Comparison of ENCODE assay signal across 10 mouse cellular contexts in genomic region chr19:55091602-55092413, GRCm38 (mm10). TPM values are rescaled to one million over a fixed set of nuclear protein-coding genes. Genes with fewer than 3 reads are reported as not detected.
DNase-seq lines count a peak whose midpoint lies in the region; ATAC-seq and TF ChIP-seq lines count a peak whose summit lies in the region.
"Had no signal": no experiment of that assay in that cellular context is flagged by ENCODE, and none has a peak within 500 bp of the region (broad histone marks: within the 10 kb centered on the region; RNA-seq: fewer than 3 reads in every experiment).

No protein-coding gene starts in this region.

- no peaks in the 10 kb centered on the region for H3K27me3 ChIP-seq in hindbrain, postnatal 0 days (ENCODE audit: insufficient read depth, low read length)
- no peaks in the 10 kb centered on the region for H3K27me3 ChIP-seq in hindbrain, embryonic 12.5 days
- H3K27me3 ChIP-seq in intestine, embryonic 15.5 days (replicated peaks), result no peaks in the 10 kb centered on the region
- H3K27me3 ChIP-seq: midbrain, embryonic 13.5 days had no signal

- intact Hi-C loops in left cerebral cortex, postnatal 25 days (cut with DNase I), result loop anchor here (10.0 kb wide), 1 partner anchor 223 kb away; the partner anchor contains the start of genes Vti1a and Zdhhc6

- no peak for ATAC-seq in hindbrain, postnatal 0 days
- ATAC-seq in hindbrain, embryonic 12.5 days (ENCODE audit: low FRiP score), result no peak
- ATAC-seq in intestine, embryonic 15.5 days, result no peak
- ATAC-seq: midbrain, embryonic 13.5 days had no signal

- peaks cover 39% of the 10 kb centered on the region for H3K36me3 ChIP-seq in hindbrain, postnatal 0 days (ENCODE audit: insufficient read depth, low read length)
- peaks cover 66% of the 10 kb centered on the region for H3K36me3 ChIP-seq in hindbrain, embryonic 12.5 days
- peaks cover 23% of the 10 kb centered on the region for H3K36me3 ChIP-seq in intestine, embryonic 15.5 days

- no peak for TF ChIP-seq CTCF in hindbrain, postnatal 0 days (IDR thresholded peaks at IDR 0.05; ENCODE audit: low read depth)

- 65% methylated on average over 17 of the region's 17 CpGs for whole genome bisulfite sequencing in hindbrain, postnatal 0 days
- 91% methylated on average over 17 of the region's 17 CpGs for WGBS in hindbrain, embryonic 12.5 days
- WGBS in intestine, embryonic 15.5 days, result 69% methylated on average over 17 of the region's 17 CpGs

- no peak overlapping the region for H3K4me2 ChIP-seq in hindbrain, postnatal 0 days (ENCODE audit: low read depth, low read length)
- H3K4me2 ChIP-seq in hindbrain, embryonic 12.5 days (replicated peaks), result no peak overlapping the region
- H3K4me2 ChIP-seq in intestine, embryonic 15.5 days (replicated peaks), result no peak overlapping the region
- H3K4me2 ChIP-seq: midbrain, embryonic 13.5 days had no signal

- H3K9ac ChIP-seq in hindbrain, postnatal 0 days (replicated peaks; ENCODE audit: low read length), result no peak overlapping the region
- no peak overlapping the region for H3K9ac ChIP-seq in hindbrain, embryonic 12.5 days
- no peak overlapping the region for H3K9ac ChIP-seq in intestine, embryonic 15.5 days
- H3K9ac ChIP-seq: midbrain, embryonic 13.5 days had no signal

- DNase-seq in hindbrain, postnatal 0 days (ENCODE audit: low spot score), result peak; percentile 28
- peak; percentile 55 to 71 for DNase-seq in left cerebral cortex, postnatal 25 days (ENCODE audit: low spot score in 2 of 2)
- peak; percentile 34 for DNase-seq in lung, postnatal 25 days (ENCODE audit: low spot score)
- DNase-seq in adrenal gland, postnatal 10 days, result no peak
- DNase-seq in heart, adult 18-20 months, result no peak
- DNase-seq: cerebellum, adult 11 months had no signal

- no peaks in the 10 kb centered on the region for H3K9me3 ChIP-seq in hindbrain, postnatal 0 days (ENCODE audit: low read length)
- no peaks in the 10 kb centered on the region for H3K9me3 ChIP-seq in hindbrain, embryonic 12.5 days (replicated peaks)
- H3K9me3 ChIP-seq in intestine, embryonic 15.5 days, result no peaks in the 10 kb centered on the region
- H3K9me3 ChIP-seq: midbrain, embryonic 13.5 days had no signal

- H3K27ac ChIP-seq in hindbrain, postnatal 0 days, result no peak overlapping the region
- H3K27ac ChIP-seq in hindbrain, embryonic 12.5 days, result no peak overlapping the region
- peak overlapping the region; percentile 40 for H3K27ac ChIP-seq in brown adipose tissue, adult 24 weeks (replicated peaks; ENCODE audit: low read depth, low read length)
- no peak overlapping the region for H3K27ac ChIP-seq in intestine, embryonic 15.5 days
- H3K27ac ChIP-seq: midbrain, embryonic 13.5 days had no signal

- no peak overlapping the region for H3K4me3 ChIP-seq in hindbrain, postnatal 0 days (ENCODE audit: low read length)
- H3K4me3 ChIP-seq in hindbrain, embryonic 12.5 days, result no peak overlapping the region
- H3K4me3 ChIP-seq in brown adipose tissue, adult 24 weeks (ENCODE audit: insufficient read depth, low read depth, low read length), result no peak overlapping the region
- no peak overlapping the region for H3K4me3 ChIP-seq in intestine, embryonic 15.5 days (replicated peaks)
- H3K4me3 ChIP-seq: midbrain, embryonic 13.5 days had no signal

- H3K4me1 ChIP-seq in hindbrain, postnatal 0 days (ENCODE audit: insufficient read depth, low read length), result no peaks in the 10 kb centered on the region
- no peaks in the 10 kb centered on the region for H3K4me1 ChIP-seq in hindbrain, embryonic 12.5 days
- peaks cover 2% of the 10 kb centered on the region; the same call in 1 of the 2 replicates for H3K4me1 ChIP-seq in brown adipose tissue, adult 24 weeks (ENCODE audit: control insufficient read depth, insufficient read depth, insufficient read length, low read length)
- H3K4me1 ChIP-seq in intestine, embryonic 15.5 days (replicated peaks), result 0 out of 2 replicates have a peak, but pooled peaks cover 3% of the 10 kb centered on the region
- H3K4me1 ChIP-seq: midbrain, embryonic 13.5 days had no signal

RNA-seq across cellular contexts. Expression of gene Gpam, which starts 35.2 kb away (rescaled TPM):
- 84.2 and 85.1 TPM in 2 replicates for total RNA-seq in hindbrain, postnatal 0 days (2014; rRNA removed)
- 20.7 and 20.9 TPM in 2 replicates for polyA plus RNA-seq in hindbrain, postnatal 0 days (2015; fragmentation: Nextera tagmentation; extraction: Ambion mirVana)
- polyA plus RNA-seq in hindbrain, embryonic 12.5 days (2016; fragmentation: Nextera tagmentation; extraction: Ambion mirVana), result 25.3 and 27.5 TPM in 2 replicates
- 110 and 122 TPM in 2 replicates for polyA plus RNA-seq in brown adipose tissue, adult 24 weeks (2012; ENCODE audit: insufficient read depth, insufficient read length, missing spikeins)
- total RNA-seq in left cerebral cortex, postnatal 25 days (2021), result 10 to 100 TPM; 47.2 to 52.6 TPM
- polyA plus RNA-seq in intestine, embryonic 15.5 days (2015; fragmentation: Nextera tagmentation; extraction: Ambion mirVana), result 23.5 and 24.5 TPM in 2 replicates
- total RNA-seq in adrenal gland, postnatal 10 days (2021), result 100 to 1,000 TPM; 174 to 215 TPM
- total RNA-seq in heart, adult 18-20 months (2021), result 100 to 1,000 TPM; 147 to 182 TPM

Comparison
In these comparisons a context has a peak if more than half of its experiments do, and no peak if none do; other contexts are left out.
1. DNase-seq: peak in hindbrain, postnatal 0 days (single experiment), left cerebral cortex, postnatal 25 days (2 of 2) and lung, postnatal 25 days (single experiment); none in adrenal gland, postnatal 10 days (single experiment) and heart, adult 18-20 months (0 of 2).